Mouse (Mus musculus): ENCODE measurements around the gene Abcf2.

The Abcf2 gene

DNA sequence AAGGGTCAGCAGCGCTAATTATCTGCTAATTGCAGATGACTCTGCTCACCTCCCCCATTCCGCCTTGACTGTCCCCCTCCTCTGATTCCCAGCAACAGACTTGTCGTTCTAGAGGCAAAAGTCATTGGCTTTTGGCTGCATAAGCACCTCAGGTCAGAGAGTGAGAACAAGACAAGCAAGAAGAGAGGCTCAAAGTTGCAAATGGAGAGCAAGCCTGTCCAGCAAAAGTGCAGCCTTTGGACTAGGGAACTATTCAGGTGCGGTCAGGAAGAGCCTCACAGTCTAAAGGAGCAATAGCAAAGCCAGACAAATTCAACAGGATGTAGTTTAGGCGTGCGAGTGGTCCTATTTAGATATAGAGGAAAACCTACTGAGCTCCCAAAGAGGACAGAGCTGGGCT is 49.5 kb downstream of the Abcf2 start:
- DNase-seq (ENCODE audit: low read depth), result no peak

DNA sequence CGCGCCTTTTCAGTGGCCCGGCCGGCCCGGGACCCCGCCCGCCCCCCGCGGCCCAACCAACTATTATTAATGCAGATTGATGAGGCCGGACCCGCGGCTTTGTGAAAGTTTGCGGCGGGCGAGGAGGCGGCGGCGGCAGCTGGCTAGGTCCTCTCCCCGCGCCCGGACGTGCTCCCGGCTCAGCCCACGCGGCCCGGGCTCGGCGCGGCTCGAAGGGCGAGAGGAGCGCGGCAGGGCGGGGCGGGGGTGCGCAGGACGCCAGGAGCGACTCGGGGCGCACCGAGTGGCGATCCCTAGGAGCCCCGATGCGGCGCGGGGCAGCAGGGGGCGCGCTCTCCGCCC is 50.4 kb downstream of the Abcf2 start, which contains the start of gene Gbx1:
Gene Gbx1, minus strand, starts transcription at position 314 of the 342 bp plus-strand sequence.
- no peak for DNase-seq (ENCODE audit: low read depth)

DNA sequence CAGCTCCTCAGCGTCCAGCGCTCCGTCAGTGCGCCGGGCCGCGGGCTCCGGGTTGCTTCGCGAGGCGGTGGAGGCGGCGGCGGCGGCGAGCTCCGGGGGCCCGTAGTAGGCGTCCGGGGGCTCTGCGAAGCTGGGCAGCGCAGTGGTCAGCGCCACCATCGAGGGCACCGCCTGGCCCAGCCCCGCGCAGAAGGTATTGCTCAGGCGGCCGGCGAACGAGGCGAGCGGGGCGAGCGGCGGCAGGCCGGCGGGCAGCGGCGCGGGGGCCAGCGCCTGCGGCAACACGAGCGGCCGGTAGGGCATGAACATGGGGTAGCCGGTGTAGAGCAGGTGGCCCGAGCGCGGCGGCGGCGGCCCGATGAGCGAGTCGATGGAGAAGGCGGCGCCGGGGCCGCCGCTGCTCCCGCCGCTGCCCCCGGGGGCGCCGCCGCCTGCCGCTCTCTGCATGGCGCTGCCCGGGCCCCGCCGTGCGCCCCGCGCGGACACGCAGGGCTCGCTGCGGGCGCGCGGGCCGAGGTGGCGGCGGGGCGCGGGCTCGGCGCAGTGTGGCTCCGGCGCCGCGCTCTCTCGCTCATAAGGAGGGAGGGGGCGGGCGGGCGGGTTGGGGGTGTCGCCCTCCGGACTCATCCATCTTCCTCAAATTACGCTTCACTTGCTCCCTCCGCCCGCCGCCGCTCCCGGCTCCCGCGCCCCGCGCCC is 50.9 kb downstream of the Abcf2 start:
- no peak for DNase-seq (ENCODE audit: low read depth)

DNA sequence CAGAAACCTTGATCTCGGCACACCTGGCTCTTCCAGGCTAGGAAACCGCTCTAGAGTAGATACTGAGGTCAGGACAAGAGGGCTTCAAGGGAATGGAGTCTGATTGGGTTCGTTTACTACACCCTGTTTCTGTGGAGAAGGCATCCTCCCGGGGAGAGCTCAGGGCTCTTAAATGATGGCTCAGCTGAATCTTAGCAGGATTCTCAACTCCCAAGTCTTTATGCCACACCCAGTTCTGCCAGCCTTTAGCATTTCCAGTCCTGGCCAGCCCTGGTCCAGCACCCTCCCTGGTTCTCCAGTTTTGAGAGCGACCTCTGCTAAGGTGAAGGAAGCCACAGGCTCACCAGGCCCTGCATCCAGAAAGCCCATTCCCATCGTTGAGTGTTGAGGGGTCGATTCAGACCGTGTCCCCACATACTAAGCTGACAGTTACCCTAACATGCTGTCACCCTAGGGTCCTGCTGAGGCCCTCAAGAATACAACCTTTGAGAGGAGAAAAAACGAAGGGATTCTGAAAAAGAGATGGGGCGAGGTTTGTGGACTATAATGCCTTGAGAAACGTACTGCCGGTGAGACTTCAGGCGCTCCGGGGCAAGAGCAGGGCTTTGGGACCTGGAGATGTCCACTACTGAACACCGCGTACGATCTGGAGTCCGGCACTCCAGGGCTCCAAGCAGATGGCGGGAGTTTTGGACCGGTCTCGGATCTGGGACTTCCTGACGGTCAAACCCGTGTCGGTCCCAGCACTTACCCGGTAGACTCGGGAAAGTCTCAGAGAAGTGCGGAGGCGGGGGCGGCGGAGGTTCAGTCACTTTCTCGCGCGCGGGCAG is 51.7 kb downstream of the Abcf2 start:
- DNase-seq (ENCODE audit: low read depth), result no peak

DNA sequence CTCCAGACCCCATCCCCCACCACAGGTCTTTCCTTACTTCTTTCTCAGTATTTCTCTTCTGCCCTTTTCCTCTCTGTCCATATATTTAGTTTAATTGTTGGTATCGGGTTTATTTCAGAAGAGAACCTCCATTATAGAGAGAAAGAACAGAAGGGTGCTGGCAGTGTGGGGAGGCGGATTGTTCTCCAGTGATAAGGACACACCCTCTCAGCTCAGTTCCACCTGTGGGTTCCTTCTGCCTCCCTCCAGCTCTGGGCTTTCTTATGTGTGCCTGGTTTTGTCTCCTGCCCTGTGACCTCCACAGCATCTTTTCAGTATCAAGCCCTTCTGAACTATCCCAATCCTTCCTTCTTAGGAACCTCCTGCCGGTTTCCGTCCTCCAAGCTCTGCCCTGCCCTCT is 52.7 kb downstream of the Abcf2 start:
- no peak for DNase-seq (ENCODE audit: low read depth)

DNA sequence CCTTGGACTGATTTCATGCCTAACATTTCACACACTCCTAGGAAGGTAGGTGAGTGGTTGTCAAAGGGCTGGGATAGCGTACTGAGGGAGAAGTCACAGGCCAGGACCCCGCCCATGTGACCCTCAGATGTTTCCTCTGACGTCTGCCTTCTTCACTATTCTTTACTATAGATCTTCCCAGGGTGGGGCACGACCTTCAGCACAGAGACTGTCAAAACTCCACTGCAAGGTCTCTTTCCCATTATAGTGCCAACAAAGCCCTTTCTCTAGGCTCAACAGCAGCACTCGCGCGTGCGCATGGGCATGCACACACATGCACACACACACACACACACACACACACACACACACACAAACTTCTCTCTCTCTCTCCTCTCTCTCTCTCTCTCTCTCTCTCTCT is 53.5 kb downstream of the Abcf2 start:
- DNase-seq (ENCODE audit: low read depth), result no peak

DNA sequence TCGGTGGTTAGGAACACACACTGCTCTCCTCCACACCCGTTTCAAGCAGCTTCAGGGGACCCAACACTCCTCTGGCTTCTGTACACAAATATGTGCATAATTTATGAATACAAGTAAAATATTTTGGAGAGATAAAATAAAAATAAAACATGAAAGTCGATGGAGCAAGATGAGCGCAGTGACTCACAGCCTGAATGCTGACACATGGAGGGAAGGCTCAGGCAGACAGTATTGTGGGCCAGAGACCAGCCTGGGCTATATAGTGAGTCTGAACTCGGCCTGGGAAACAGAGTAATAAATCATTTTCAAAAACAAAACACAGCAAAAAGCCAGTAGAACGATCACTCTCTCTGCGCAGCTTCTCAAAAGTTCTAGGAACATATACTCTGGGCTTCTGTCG is 55.9 kb downstream of the Abcf2 start:
- DNase-seq (ENCODE audit: low read depth), result no peak

Data from fibroblast of lung, adult 2 months (primary cell).